Mouse (Mus musculus) thymus, postnatal 4 days (tissue): Measurements from ENCODE around the gene Cog6.

Source experiments
- DNase-seq: peaks from one replicate; pipeline ENCODE4 v3.0.0; 2021

Cog6 gene

GRCm38 (mm10) chr3:52960951-52961350 is 56.1 kb downstream of the Cog6 start:
- DNase-seq, result no peak

GRCm38 (mm10) chr3:52958444-52959120 is 58.5 kb downstream of the Cog6 start:
- DNase-seq, result no peak

GRCm38 (mm10) chr3:52957861-52958260 is 59.2 kb downstream of the Cog6 start:
- no peak for DNase-seq

- no peak for DNase-seq
Observed at GRCm38 (mm10) chr3:52956236-52956635, 60.8 kb downstream of the Cog6 start.

- no peak for DNase-seq
Observed at GRCm38 (mm10) chr3:52955481-52956019, 61.5 kb downstream of the Cog6 start.

GRCm38 (mm10) chr3:52954656-52955055 is 62.4 kb downstream of the Cog6 start:
- DNase-seq, result no peak

- no peak for DNase-seq
Observed at GRCm38 (mm10) chr3:52953831-52954230, 63.2 kb downstream of the Cog6 start.

- no peak for DNase-seq
Observed at GRCm38 (mm10) chr3:52948824-52949223, 68.2 kb downstream of the Cog6 start.

- DNase-seq, result no peak
Observed at GRCm38 (mm10) chr3:52947444-52947843, 69.6 kb downstream of the Cog6 start.

- no peak for DNase-seq
Observed at GRCm38 (mm10) chr3:52940832-52941468, 76.1 kb downstream of the Cog6 start.

GRCm38 (mm10) chr3:52938398-52938797 is 78.6 kb downstream of the Cog6 start:
- DNase-seq, result no peak

GRCm38 (mm10) chr3:52937739-52938306 is 79.2 kb downstream of the Cog6 start:
- no peak for DNase-seq

GRCm38 (mm10) chr3:52931956-52932355 is 85.1 kb downstream of the Cog6 start:
- peak; percentile 53 for DNase-seq
